Mouse (Mus musculus) cerebellum, adult (tissue): ENCODE data around the gene Tmem158.

ENCODE experiments used
- ATAC-seq: cut with Nextera tagmentation; 2 replicates; pipeline ENCODE4 v1.9.2; 2017; ENCODE audit warnings: mild to moderate bottlenecking, moderate library complexity, mixed read lengths; ENCODE audit not compliant: insufficient number of reproducible peaks, low FRiP score, low TSS enrichment

Tmem158 gene

GRCm38 (mm10) chr9:123255736-123256135 lies 4.8 kb downstream of the Tmem158 start:
- no peak for ATAC-seq

DNA sequence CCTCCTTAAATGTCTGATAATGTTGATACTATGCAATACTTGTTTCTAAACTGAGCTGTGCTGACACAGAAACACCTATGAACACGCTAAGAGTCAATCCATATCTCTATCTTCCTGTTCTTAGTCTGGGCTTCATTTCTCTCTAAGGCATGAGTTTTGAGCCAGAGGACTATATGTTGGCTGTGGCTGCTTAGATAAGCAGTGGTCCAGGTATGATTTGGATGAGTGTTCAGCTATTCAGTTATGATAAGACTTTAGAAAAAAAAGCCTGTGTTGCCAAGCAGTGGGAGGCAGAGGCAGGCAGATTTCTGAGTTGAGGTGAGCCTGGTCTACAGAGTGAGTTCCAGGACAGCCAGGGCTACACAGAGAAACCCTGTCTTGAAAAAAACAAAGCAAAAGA lies 12.6 kb downstream of the Tmem158 start:
- no peak for ATAC-seq

DNA sequence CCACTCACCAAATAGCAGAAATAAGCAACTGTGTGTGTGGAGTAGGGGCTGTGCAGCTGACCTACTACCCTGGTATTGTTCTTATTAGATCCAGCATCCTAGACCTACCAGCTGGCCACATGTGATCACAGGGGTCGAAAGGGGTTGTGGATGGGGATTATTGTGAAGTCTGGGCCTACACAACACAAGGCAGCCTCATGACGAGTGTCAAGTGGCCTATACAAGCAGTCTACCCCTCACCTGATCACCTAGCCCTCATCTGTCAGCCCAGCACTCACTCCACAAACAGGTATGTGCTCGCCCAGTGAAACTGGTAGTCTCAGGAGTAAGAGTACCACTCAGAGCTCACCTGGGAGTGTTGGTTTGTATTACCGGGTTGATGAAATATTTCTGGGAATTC lies 15.4 kb downstream of the Tmem158 start:
- no peak for ATAC-seq

GRCm38 (mm10) chr9:123243988-123244387 lies 16.6 kb downstream of the Tmem158 start:
- ATAC-seq, result no peak

GRCm38 (mm10) chr9:123241191-123241590 lies 19.4 kb downstream of the Tmem158 start:
- no peak for ATAC-seq

DNA sequence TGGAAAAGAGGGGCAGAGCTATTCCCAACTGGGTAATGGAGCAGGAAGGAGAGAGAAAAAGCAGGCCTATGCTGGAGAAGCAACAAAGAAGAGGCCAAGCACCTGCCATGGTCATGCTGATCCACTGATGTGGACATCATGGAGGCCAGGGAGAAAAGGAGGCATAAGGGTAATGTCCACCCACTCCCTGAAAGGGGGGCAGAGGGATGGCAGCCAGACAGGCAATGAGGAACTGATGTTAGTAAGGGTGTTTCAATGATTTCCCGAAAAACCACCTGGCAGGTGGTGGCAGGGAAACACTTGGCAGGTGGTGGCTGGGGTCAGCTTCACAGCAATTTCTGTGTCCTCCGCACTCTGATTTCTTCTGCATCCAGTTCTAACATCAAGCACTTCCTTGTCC lies 19.8 kb downstream of the Tmem158 start:
- no peak for ATAC-seq

DNA sequence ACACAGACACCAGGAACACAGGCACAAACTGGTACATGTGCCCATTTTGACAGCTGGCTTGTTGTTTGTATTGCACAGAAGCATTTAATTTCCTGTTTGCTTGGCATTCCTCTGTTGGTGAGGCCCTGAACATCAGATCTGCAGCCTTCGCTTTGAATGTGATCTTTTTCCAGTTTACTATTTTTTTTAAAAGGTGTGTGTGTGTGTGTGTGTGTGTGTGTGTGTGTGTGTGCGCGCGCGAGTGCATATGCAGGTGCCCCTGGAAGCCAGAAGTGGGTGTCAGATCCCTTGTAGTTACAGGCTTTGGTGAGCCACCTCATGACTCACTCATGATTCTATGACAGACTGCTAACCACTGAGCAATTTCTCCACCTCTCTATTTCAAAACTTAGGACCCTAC lies 20.3 kb downstream of the Tmem158 start:
- ATAC-seq, result no peak

DNA sequence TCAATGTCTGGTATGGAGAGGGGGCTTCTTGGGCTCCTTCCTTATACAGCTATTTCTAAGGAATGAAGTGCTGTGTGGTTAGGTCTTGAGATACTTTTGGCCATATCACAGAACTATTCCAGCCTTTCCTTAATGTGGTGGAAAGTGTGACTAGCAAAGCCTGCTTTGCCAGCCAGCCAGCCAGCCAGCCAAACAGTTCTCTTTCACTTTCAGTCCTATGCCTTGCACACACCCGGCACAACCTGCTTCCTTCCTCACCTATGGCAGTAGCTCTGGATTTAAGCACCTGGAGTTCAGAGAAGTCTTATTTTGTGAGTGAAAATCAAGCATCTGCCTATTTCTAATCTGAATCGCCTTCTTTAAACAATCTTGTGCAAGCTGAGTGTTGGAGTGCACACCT lies 20.9 kb downstream of the Tmem158 start:
- no peak for ATAC-seq

DNA sequence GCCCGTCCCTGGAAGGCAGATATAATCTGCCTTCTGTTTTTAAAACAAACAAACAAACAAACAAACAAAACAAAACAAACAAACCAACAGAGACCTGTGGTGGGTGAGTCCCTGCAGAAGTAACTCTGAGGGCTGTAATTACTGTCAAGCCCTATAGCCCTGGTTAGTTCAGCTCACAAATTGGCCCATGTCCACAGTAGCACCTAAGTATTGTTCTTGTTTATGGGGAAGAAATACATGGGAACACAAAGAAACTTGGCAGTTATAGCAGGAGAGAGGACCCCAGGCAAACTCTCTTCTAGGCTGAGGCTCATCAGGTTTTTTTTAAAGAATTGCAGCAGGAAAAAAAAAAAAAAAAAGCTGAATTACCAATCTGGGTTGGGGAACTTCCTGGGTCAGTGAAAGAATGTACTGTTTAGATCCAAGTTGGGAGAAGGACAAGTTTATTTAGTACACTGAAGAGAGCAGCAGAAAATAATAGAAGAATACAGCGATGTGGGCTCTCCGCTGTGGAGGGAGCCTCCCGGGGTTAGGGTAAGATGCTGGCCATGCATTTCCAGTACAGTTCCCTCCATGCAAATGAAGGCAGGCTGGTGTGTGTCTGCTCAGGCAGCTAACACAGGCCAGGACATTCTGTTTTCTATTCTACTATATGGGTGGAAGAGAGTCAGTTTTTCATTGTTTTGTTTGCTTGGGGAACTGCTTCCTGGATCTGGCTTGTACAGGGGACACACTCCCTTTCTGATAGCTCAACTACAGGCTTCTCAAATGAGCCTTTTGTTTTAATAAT lies 22.1 kb downstream of the Tmem158 start:
- no peak for ATAC-seq

DNA sequence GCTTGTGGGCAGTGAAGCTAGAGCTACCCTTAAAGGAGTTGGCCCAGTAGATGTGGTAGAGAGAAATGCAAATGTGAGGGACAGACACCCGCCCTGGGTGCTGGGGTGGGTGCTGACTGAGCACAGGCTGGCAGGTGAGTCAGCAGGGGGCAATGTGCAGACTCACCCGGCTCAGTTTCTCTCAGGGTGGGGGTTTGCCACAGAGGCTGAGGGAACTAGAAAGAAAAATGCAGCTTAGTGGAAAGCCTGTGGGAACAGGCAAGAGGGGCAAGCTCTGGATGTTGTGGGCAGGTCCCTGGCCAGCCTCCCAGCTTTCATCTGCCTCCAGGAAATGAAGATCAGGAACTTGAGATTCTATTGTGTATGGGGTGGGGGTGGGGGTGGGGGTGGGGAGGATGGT lies 22.8 kb downstream of the Tmem158 start:
- ATAC-seq, result no peak

GRCm38 (mm10) chr9:123235621-123236020 lies 24.9 kb downstream of the Tmem158 start:
- ATAC-seq, result no peak

DNA sequence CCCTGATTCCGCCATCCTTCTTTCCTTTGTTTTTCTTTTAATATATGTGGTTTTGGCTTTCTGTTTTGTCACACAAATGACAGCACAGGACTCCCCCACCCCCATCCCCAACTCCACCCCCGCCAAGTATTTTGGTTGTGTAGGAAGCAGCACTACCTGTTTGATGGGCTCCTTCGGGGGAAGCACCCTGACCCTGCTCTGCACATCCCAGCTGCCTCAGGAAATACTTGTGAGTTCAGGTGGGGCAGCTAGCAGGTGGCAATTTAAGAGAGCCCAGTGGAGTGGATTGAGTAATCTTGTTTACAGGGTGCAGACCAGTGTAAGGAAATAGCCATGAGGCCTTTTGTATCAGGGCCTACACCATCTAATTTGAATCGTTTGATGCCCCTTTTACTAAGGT lies 30.7 kb downstream of the Tmem158 start:
- no peak for ATAC-seq

GRCm38 (mm10) chr9:123228671-123229070 lies 31.9 kb downstream of the Tmem158 start:
- ATAC-seq, result no peak

- no peak for ATAC-seq
These were observed 33.3 kb downstream of the Tmem158 start for GRCm38 (mm10) chr9:123227106-123227750.

DNA sequence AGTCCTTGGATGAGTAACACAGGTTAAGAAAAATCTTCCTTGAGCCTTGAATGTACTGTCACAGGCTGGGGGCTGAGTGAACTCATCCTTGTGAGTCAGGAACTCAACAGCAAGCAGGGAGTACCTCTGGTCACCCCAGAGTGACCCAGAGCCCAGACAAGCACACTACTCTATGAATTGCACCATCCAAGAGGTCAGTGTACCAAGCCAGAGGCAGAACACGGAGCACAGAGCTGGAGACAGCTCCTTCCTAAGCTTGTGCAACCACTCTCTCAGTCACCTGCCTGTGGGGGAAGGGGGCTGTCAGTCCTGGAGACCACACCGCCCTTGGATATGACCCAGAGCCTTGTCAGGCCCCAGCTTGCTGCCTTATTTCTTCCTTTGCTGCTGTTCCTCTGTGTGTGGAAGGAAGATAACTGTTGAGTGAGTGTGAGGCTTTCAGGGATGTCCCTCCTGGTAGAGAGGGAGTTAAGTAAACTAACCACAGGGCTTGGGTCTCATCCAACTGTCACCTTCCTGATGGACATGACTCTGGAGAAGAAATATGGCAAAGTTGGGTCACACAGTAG lies 35.6 kb downstream of the Tmem158 start:
- no peak for ATAC-seq

- no peak for ATAC-seq
These were observed 40.7 kb downstream of the Tmem158 start for GRCm38 (mm10) chr9:123219826-123220225.

DNA sequence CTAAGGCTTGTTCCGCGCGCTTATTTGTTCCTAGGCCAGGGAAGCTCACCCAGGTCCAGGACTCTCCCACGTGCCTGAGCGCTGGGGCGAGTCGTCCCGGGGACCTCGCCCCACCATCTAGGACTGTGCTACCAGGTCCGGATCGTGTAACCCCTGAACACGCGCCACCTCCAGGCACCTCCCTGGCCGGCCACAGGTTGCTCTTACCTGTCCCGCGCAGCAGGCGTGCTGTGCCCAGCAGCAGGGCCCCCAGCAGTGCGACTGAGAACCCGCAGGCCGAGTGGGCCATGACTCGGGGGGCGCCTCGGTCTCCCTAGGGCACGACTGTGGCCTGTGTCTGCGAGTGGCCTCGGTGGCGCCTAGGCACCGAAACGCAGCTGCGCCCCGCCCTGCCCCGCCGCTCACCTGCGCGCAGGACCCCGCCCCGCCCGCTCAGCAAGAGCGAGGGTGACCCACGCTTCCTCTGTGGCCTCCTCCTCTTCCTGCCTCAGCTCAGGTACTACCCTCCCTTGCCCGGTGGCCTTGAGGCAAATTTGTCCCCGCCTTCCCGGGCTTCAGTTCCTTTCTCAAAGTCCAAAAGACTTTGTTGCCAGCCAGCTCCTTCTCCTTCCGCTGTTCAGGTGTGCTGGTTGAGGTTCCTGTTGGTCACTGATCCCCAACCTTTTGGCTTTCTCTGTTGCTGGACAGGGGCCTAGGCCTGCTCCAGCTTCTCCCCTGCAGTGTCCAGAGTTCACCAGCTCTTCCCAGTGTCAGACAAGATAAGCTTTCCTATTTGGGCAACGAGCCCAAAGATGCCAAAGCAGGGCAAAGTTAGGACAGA lies 44.7 kb downstream of the Tmem158 start, which contains the start of gene Cdcp1:
Gene Cdcp1, minus strand, starts transcription at position 418 of the 820 bp plus-strand sequence.
- ATAC-seq, result no peak

DNA sequence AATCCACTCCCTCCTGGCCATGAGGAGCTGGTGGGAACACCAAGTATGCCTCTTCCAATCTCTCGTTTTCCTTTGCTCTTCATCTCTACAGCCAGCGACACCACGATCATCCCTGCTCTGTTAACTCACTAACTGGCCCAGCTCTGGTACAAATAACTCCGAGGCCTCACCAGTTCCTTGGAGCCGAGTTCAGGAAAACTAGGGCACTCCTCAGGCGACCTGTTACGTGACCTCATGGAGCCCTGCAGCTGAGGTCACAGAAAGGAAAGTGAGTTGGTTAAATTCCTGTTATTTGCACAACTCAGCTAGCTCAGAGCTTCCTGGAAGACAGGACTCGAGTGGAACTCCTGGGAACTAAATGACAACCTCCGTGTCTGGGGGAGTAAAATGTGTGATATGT lies 47.2 kb downstream of the Tmem158 start:
- ATAC-seq, result no peak
